Mouse (Mus musculus): ENCODE data around the gene Wfdc15a.

DNA sequence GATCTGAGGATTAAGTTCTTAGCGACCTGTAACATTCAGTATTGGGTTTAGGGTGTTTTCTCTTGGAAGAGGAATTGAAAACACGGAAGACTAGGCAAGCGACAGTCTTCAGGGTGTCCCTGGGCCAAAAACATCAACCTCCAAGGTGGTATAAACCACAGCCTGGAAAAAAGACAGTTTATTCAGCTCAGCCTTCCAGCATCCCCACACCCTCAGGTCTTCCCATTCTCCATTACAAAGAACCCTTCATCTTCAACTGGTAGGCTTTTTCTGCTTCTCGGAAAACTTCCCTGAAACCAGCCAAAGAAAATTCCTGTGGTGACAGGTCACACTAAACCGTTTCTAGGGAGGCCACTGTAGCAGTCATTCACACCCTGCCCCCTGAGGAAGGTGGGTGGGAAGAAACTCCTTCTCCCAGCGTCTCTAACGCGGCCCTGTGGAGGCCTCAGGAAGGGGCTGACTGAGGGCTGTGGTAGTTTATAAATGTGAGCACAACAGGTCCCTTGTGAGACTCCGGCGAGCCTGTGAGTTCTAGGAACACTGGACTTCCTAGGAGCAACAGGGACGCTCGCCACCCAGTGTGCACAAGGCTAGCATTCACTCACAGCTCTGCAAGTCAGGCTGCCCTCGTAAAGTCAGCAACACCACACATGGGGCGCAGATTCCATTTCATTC lies 49.7 kb downstream of the Wfdc15a start:
- TF ChIP-seq CTCF (IDR thresholded peaks at IDR 0.05; ENCODE audit: low read depth, low read length) (no peak), POLR2A (IDR thresholded peaks at IDR 0.05; ENCODE audit: extremely low read depth, insufficient read depth, low read length) (no peak)

Data from liver, adult 2 months (tissue).